Mouse (Mus musculus) forebrain, embryonic 16.5 days (tissue): Measurements from ENCODE around the gene Slc22a4. TPM values are rescaled to one million over a fixed set of nuclear protein-coding genes. Genes with fewer than 3 reads are reported as not detected.
"Not testable (repeated sequence)": the region's sequence is repeated elsewhere in the genome, so short reads cannot be mapped to it uniquely, and the experiment has no call there.

ENCODE experiments used
- ATAC-seq: fragments of 200-750 bp; cut with Nextera tagmentation; 2 replicates; pipeline ENCODE4 v1.8.0; 2017; ENCODE audit warnings: mild to moderate bottlenecking, moderate library complexity
- H3K27ac ChIP-seq: fragments of 300-500 bp; sonication (generic); 2 replicates; pipeline ENCODE4 v1.5.1; 2014; ENCODE audit warnings: low read length, control low read depth
- H3K27me3 ChIP-seq: fragments of 300-500 bp; sonication (generic); replicated peaks from 2 replicates; pipeline ENCODE4 v1.6.1; 2014; ENCODE audit warnings: low read length; ENCODE audit not compliant: control insufficient read depth, insufficient read depth
- H3K36me3 ChIP-seq: fragments of 300-500 bp; sonication (generic); 2 replicates; pipeline ENCODE4 v1.6.1; 2014; ENCODE audit not compliant: control insufficient read depth, insufficient read depth
- H3K4me1 ChIP-seq: fragments of 300-500 bp; sonication (generic); replicated peaks from 2 replicates; pipeline ENCODE4 v1.6.1; 2014; ENCODE audit warnings: low read length; ENCODE audit not compliant: control insufficient read depth, insufficient read depth
- H3K4me2 ChIP-seq: fragments of 300-500 bp; sonication (generic); 2 replicates; pipeline ENCODE4 v1.6.1; 2014; ENCODE audit warnings: mild to moderate bottlenecking, low read length, control low read depth
- H3K4me3 ChIP-seq: fragments of 300-500 bp; sonication (generic); replicated peaks from 2 replicates; pipeline ENCODE4 v1.5.1; 2014; ENCODE audit warnings: mild to moderate bottlenecking, low read length, control low read depth
- H3K9ac ChIP-seq: fragments of 300-500 bp; sonication (generic); replicated peaks from 2 replicates; pipeline ENCODE4 v1.6.1; 2014; ENCODE audit warnings: low read depth, low read length, control low read depth
- H3K9me3 ChIP-seq: fragments of 300-500 bp; sonication (generic); 2 replicates; pipeline ENCODE4 v1.6.1; 2016; ENCODE audit warnings: low read length; ENCODE audit not compliant: control insufficient read depth
- WGBS: fragments of 180-500 bp; shearing (Covaris S2); extraction: QIAGEN DNeasy Blood & Tissue Kit; methylation state at CpG from one replicate; pipeline ENCODE4 v1.1.7; 2014; 5-methylcytosine and 5-hydroxymethylcytosine counted together
- polyA plus RNA-seq: library from polyadenylated mRNA; unstranded; fragments of >200 nt; fragmentation: Nextera tagmentation; extraction: Ambion mirVana; gene quantifications from 2 replicates; pipeline ENCODE4 v1.2.1, GENCODE M21; 2015

Gene Slc22a4
- polyA plus RNA-seq, 1 experiment from 2014 or later = 2.2 TPM

- Histone ChIP-seq H3K4me2 (no peak overlapping the region), H3K4me3 (no peak overlapping the region), H3K9me3 (no peaks in the 10 kb centered on the region), H3K9ac (no peak overlapping the region), H3K27me3 (no peaks in the 10 kb centered on the region), H3K4me1 (no peaks in the 10 kb centered on the region), H3K27ac (no peak overlapping the region), H3K36me3 (no peaks in the 10 kb centered on the region)
- WGBS = 52% methylated on average over 3 of the region's 3 CpGs
- no peak for ATAC-seq
These were observed 68.9 kb downstream of the Slc22a4 start for GRCm38 (mm10) chr11:53958984-53959383.

GRCm38 (mm10) chr11:53958176-53958575 lies 69.7 kb downstream of the Slc22a4 start:
- not testable (repeated sequence) for H3K4me1 ChIP-seq, H3K27ac ChIP-seq, ATAC-seq, H3K9me3 ChIP-seq, H3K4me2 ChIP-seq, H3K9ac ChIP-seq, H3K4me3 ChIP-seq, H3K27me3 ChIP-seq, H3K36me3 ChIP-seq
- WGBS = 39% methylated on average over 4 of the region's 4 CpGs

GRCm38 (mm10) chr11:53956636-53957035 lies 71.3 kb downstream of the Slc22a4 start:
- no peak overlapping the region for H3K27ac ChIP-seq
- no peaks in the 10 kb centered on the region for H3K36me3 ChIP-seq
- H3K4me1 ChIP-seq = no peaks in the 10 kb centered on the region
- no peak for ATAC-seq
- no peaks in the 10 kb centered on the region for H3K27me3 ChIP-seq
- H3K4me3 ChIP-seq = no peak overlapping the region
- no peaks in the 10 kb centered on the region for H3K9me3 ChIP-seq
- WGBS = 76% methylated on average over 1 of the region's 1 CpGs
- H3K4me2 ChIP-seq = no peak overlapping the region
- H3K9ac ChIP-seq = no peak overlapping the region

- no peak for ATAC-seq
- Histone ChIP-seq H3K4me1 (no peaks in the 10 kb centered on the region), H3K9me3 (no peaks in the 10 kb centered on the region), H3K36me3 (no peaks in the 10 kb centered on the region), H3K4me3 (no peak overlapping the region), H3K4me2 (no peak overlapping the region), H3K27me3 (no peaks in the 10 kb centered on the region), H3K27ac (no peak overlapping the region), H3K9ac (no peak overlapping the region)
- WGBS = 90% methylated on average over 3 of the region's 3 CpGs
These were observed 73.2 kb downstream of the Slc22a4 start for GRCm38 (mm10) chr11:53954653-53955052.

GRCm38 (mm10) chr11:53950133-53950532 lies 77.8 kb downstream of the Slc22a4 start:
- not testable (repeated sequence) for H3K9ac ChIP-seq, H3K4me1 ChIP-seq, ATAC-seq, H3K9me3 ChIP-seq, H3K4me3 ChIP-seq, H3K27ac ChIP-seq, H3K27me3 ChIP-seq, H3K36me3 ChIP-seq, H3K4me2 ChIP-seq
- WGBS = no CpG with 5 or more reads among the region's 3 CpGs

Other genes with a start within 250 kb of the Slc22a4 start
- 0.39 TPM in 1 of 2 replicates, not detected in the other for gene Gm12216, start 168.8 kb downstream of the Slc22a4 start, polyA plus RNA-seq
- gene Slc22a5, start 136.4 kb downstream of the Slc22a4 start, polyA plus RNA-seq = 11.8 and 12.0 TPM in 2 replicates
- 1.3 and 2.1 TPM in 2 replicates for gene Slc22a21, start 47.8 kb downstream of the Slc22a4 start, polyA plus RNA-seq
- gene Pdlim4, start 40.9 kb upstream of the Slc22a4 start, polyA plus RNA-seq = 45.3 and 49.5 TPM in 2 replicates
- 6.8 and 8.6 TPM in 2 replicates for gene P4ha2, start 72.0 kb upstream of the Slc22a4 start, polyA plus RNA-seq
- not detected in 2 replicates for gene Csf2, start 221.6 kb upstream of the Slc22a4 start, polyA plus RNA-seq
- not detected in 2 replicates for gene Il3, start 239.2 kb upstream of the Slc22a4 start, polyA plus RNA-seq